Comparison of ENCODE assay signal across 26 mouse cellular contexts in the genomic region with DNA sequence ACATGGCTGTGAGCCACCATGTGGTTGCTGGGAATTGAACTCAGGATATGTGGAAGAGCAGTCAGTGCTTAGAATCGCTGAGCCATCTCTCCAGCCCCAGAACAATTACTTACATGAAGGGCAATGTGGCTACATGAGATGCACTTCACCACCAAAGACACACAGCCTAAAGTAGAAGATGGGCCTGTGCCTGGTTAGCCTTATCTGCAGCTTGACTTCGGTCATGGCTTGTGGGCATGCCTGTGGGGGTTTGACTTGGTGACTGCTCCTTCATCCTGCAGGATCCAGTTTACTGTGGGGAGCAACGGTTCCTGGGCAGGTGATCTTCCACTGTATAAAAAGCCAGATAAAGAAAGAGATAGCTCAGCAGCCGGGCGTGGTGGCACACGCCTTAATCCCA.
DNase-seq lines count a peak whose midpoint lies in the region; ATAC-seq lines count a peak whose summit lies in the region.
"Had no signal": no experiment of that assay in that cellular context is flagged by ENCODE, and none has a peak within 500 bp of the region (broad histone marks: within the 10 kb centered on the region; RNA-seq: fewer than 3 reads in every experiment).

No protein-coding gene starts in this region.

- peak; percentile 42; the same call in 1 of the 2 replicates for ATAC-seq in liver, embryonic 13.5 days (ENCODE audit: low read depth)
- peak; percentile 85 for ATAC-seq in megakaryocyte-erythroid progenitor cell, adult 5-6 weeks (replicated peaks; ENCODE audit: low FRiP score, low TSS enrichment, poor library complexity, severe bottlenecking)
- ATAC-seq: CD4-positive, CD25-positive, alpha-beta regulatory T cell, adult 4 months; forebrain, embryonic 15.5 days; Patski had no signal

- H3K27me3 ChIP-seq in liver, embryonic 13.5 days, result no peaks in the 10 kb centered on the region
- H3K27me3 ChIP-seq: embryonic facial prominence, embryonic 13.5 days; forebrain, embryonic 12.5 days; forebrain, embryonic 15.5 days; hindbrain, embryonic 12.5 days; hindbrain, embryonic 15.5 days; Patski had no signal

- no peaks in the 10 kb centered on the region for H3K9me3 ChIP-seq in liver, embryonic 13.5 days (replicated peaks)
- H3K9me3 ChIP-seq: embryonic facial prominence, embryonic 10.5 days; embryonic facial prominence, embryonic 13.5 days; forebrain, embryonic 12.5 days; forebrain, embryonic 15.5 days; hindbrain, embryonic 12.5 days; hindbrain, embryonic 15.5 days had no signal

- H3K4me3 ChIP-seq in liver, embryonic 13.5 days (replicated peaks), result no peak overlapping the region
- H3K4me3 ChIP-seq: embryonic facial prominence, embryonic 10.5 days; embryonic facial prominence, embryonic 13.5 days; erythroblast, embryonic 14.5 days; forebrain, embryonic 12.5 days; forebrain, embryonic 15.5 days; gastrocnemius, adult 2 months; hindbrain, embryonic 12.5 days; hindbrain, embryonic 15.5 days had no signal

- H3K36me3 ChIP-seq in liver, embryonic 13.5 days, result peaks cover 13% of the 10 kb centered on the region

- WGBS in liver, embryonic 13.5 days (ENCODE audit: insufficient replicate concordance), result 50% methylated on average over 6 of the region's 6 CpGs

- no peak overlapping the region for H3K9ac ChIP-seq in liver, embryonic 13.5 days
- H3K9ac ChIP-seq: embryonic facial prominence, embryonic 13.5 days; forebrain, embryonic 12.5 days; forebrain, embryonic 15.5 days; hindbrain, embryonic 12.5 days; hindbrain, embryonic 15.5 days had no signal

- no peak overlapping the region for H3K27ac ChIP-seq in liver, embryonic 13.5 days
- H3K27ac ChIP-seq: embryonic facial prominence, embryonic 10.5 days; embryonic facial prominence, embryonic 13.5 days; forebrain, embryonic 12.5 days; forebrain, embryonic 15.5 days; gastrocnemius, adult 2 months; hindbrain, embryonic 12.5 days; hindbrain, embryonic 15.5 days had no signal

- H3K4me2 ChIP-seq in liver, embryonic 13.5 days, result no peak overlapping the region
- H3K4me2 ChIP-seq: embryonic facial prominence, embryonic 13.5 days; forebrain, embryonic 12.5 days; forebrain, embryonic 15.5 days; heart, embryonic 11.5 days; hindbrain, embryonic 12.5 days; hindbrain, embryonic 15.5 days had no signal

- H3K4me1 ChIP-seq in liver, embryonic 13.5 days (replicated peaks), result peaks cover 37% of the 10 kb centered on the region

- no peak for DNase-seq in liver, embryonic 13.5 days
- no peak for DNase-seq in liver
- DNase-seq in ZHBTc4 (ENCODE audit: low read depth, low spot score), result peak; percentile 35
- DNase-seq in gastrocnemius, adult 18-20 months (ENCODE audit: low spot score), result no peak
- no peak for DNase-seq in left cerebral cortex, adult 9 months (ENCODE audit: low spot score in 2 of 2)
- DNase-seq: adrenal gland, adult 2 months; adrenal gland, postnatal 14 days; cerebellum, adult 11 months; cerebellum, adult 2 months; cerebellum, adult 9-11 months; cerebellum, postnatal 25 days; embryo, embryonic 11 days; gastrocnemius, adult 2 months; gastrocnemius, postnatal 14 days; heart, adult 11 months had no signal
